Mouse (Mus musculus): ENCODE results near the gene Fam102a. TPM values are rescaled to one million over a fixed set of nuclear protein-coding genes. Genes with fewer than 3 reads are reported as not detected.
A peak's percentile ranks its signal among the peaks of the same experiment; 100 is the strongest.

Gene Fam102a
- polyA plus RNA-seq, 1 experiment from 2014 or later = 11.4 TPM

DNA sequence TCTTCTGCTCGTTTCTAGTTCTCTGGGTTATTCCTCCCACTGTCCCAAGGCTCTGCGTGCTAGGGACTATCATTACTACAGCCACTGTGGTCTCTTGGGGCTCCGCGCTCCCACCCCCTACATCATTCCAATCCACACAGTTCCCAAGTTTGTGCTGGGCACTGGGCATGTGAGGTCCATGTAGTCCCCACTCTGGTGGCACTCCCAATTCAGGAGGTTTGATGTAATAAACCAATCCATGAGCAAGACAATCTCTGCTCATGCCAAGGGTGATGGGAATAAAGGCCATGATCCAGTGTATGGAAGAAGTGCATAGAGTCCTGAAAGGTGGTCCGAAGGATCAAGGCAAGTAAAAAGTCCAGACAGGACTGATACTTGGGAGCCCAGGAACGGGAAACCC, 39.4 kb downstream of the Fam102a start, which contains the start of gene Pip5kl1:
TSS of gene Pip5kl1 (plus strand) at position 301 of the 400 bp plus-strand sequence.
- no peaks in the 10 kb centered on the region for H3K9me3 ChIP-seq (ENCODE audit: control insufficient read depth, low read length)
- DNase-seq (ENCODE audit: low spot score) = no peak
- ATAC-seq (replicated peaks; ENCODE audit: low FRiP score, low TSS enrichment, low read depth) = no peak
- H3K4me1 ChIP-seq (replicated peaks; ENCODE audit: control insufficient read depth, insufficient read depth, low read length) = peaks cover 7% of the 10 kb centered on the region; the same call in 1 of the 2 replicates
- WGBS = 78% methylated on average over 6 of the region's 6 CpGs
- H3K9ac ChIP-seq (ENCODE audit: low read length) = peak within 1 kb of the TSS; percentile 14
- H3K4me2 ChIP-seq (ENCODE audit: low read length) = peak within 1 kb of the TSS; percentile 77
- peak within 1 kb of the TSS; percentile 33 for H3K4me3 ChIP-seq (ENCODE audit: low read depth, low read length)
- H3K36me3 ChIP-seq (ENCODE audit: control insufficient read depth, insufficient read depth, low read length) = peaks cover 7% of the 10 kb centered on the region; the same call in 1 of the 2 replicates
- no peak within 1 kb of the TSS for H3K27ac ChIP-seq (ENCODE audit: low read depth)
- H3K27me3 ChIP-seq (replicated peaks; ENCODE audit: control insufficient read depth, insufficient read depth, low read length) = peaks cover 16% of the 10 kb centered on the region

DNA sequence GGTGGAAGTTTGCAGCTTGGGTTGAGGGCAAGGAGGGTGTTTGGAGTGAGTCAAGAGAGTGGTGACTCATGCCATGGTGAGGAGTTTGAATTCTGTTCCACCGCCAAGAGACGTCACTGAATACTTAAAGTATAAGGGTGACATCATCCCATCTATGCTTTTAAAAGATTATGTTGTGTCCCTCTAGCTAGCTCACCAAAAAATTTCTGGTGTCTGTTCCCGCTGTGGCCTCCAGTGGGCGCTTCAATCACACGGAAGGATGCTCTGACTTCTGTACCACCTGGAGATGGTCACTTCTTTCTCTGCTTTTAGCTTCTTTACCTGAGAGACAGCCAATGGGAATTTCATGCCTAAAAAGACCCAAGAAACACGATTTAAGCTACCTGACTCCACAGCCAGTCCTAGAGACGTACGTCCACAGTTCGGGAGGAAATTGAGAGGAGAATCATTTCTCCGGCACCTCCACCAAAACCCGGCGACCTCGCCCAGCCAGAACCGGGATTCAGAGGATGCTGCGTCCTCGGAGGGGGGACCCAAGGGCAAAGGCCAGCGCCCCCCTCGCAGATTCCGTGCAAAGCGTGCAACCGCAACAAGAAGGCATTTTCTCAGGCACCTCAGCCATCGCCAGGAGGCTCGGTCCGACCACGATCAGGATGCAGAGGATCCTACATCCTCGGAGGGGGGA, 39.9 kb downstream of the Fam102a start:
- 2% methylated on average over 26 of the region's 26 CpGs for WGBS
- peak overlapping the region; percentile 14 for H3K9ac ChIP-seq (ENCODE audit: low read length)
- H3K27ac ChIP-seq (ENCODE audit: low read depth) = no peak overlapping the region
- peak overlapping the region; percentile 33 for H3K4me3 ChIP-seq (ENCODE audit: low read depth, low read length)
- H3K4me1 ChIP-seq (replicated peaks; ENCODE audit: control insufficient read depth, insufficient read depth, low read length) = peaks cover 7% of the 10 kb centered on the region; the same call in 1 of the 2 replicates
- H3K4me2 ChIP-seq (ENCODE audit: low read length) = peak overlapping the region; percentile 77
- peaks cover 21% of the 10 kb centered on the region for H3K27me3 ChIP-seq (replicated peaks; ENCODE audit: control insufficient read depth, insufficient read depth, low read length)
- no peaks in the 10 kb centered on the region for H3K9me3 ChIP-seq (ENCODE audit: control insufficient read depth, low read length)
- ATAC-seq (replicated peaks; ENCODE audit: low FRiP score, low TSS enrichment, low read depth) (no peak), DNase-seq (ENCODE audit: low spot score) (peak; percentile 73)
- H3K36me3 ChIP-seq (ENCODE audit: control insufficient read depth, insufficient read depth, low read length) = peaks cover 7% of the 10 kb centered on the region; the same call in 1 of the 2 replicates

DNA sequence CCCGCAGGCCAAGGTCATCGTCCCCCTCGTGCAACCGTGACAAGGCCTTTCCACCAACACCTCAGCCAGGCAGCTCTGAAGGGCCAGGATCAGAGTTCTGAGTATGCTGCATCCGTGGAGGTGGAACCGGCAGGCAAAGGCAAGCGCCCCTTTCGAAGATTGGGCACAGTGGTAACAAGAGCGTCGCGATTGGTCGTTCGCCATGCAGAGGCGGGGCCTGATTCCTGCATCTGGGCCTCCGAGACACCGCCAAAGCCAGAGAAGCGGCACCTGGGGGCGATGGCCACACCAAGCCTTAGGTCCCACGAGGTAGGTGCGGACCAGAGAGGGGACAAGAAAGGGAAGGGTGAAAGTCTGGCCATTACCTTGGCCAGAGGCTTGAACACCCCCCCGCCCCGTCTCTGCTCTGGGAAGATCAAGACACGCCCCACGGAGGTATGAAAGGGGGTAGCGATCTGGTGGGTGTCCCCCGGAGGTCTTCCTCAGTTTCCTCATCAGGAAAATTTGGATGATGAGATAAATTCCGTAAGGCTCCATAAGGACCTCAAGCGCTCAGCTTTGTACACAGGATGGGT, 40.5 kb downstream of the Fam102a start, which contains the start of gene 9430097D07Rik:
TSS of gene 9430097D07Rik (minus strand) at position 99 of the 575 bp plus-strand sequence.
- 8% methylated on average over 28 of the region's 28 CpGs for WGBS
- Histone ChIP-seq H3K4me3 (ENCODE audit: low read depth, low read length) (peak within 1 kb of the TSS; percentile 33), H3K27me3 (replicated peaks; ENCODE audit: control insufficient read depth, insufficient read depth, low read length) (peaks cover 21% of the 10 kb centered on the region), H3K4me1 (replicated peaks; ENCODE audit: control insufficient read depth, insufficient read depth, low read length) (peaks cover 7% of the 10 kb centered on the region; the same call in 1 of the 2 replicates), H3K4me2 (ENCODE audit: low read length) (peak within 1 kb of the TSS; percentile 77), H3K27ac (ENCODE audit: low read depth) (no peak within 1 kb of the TSS), H3K36me3 (ENCODE audit: control insufficient read depth, insufficient read depth, low read length) (peaks cover 7% of the 10 kb centered on the region; the same call in 1 of the 2 replicates), H3K9ac (ENCODE audit: low read length) (peak within 1 kb of the TSS; percentile 14), H3K9me3 (ENCODE audit: control insufficient read depth, low read length) (no peaks in the 10 kb centered on the region)
- DNase-seq (ENCODE audit: low spot score) = peak; percentile 69
- ATAC-seq (replicated peaks; ENCODE audit: low FRiP score, low TSS enrichment, low read depth) = peak; percentile 33; the same call in 1 of the 2 replicates

DNA sequence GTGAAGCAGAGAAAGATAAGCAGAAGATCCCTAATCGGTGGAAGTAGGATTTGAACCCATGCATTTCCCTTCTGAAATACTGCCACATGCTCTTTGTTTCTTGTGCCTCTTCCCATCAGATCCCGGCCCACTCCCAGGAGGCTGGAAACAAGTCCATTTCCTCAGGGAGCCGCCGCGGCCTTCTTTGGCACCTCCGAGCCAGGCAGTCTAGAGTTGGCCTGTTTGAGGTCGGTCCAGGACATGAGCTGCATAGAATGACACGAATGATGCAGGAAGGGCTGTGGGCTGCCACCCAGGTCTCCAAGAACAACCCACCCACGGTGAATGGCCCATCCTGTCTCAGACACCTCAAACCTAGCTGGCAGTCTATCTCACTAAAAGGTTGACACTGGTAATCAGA, 41.4 kb downstream of the Fam102a start:
- H3K4me3 ChIP-seq (ENCODE audit: low read depth, low read length) = no peak overlapping the region
- WGBS = 90% methylated on average over 9 of the region's 9 CpGs

DNA sequence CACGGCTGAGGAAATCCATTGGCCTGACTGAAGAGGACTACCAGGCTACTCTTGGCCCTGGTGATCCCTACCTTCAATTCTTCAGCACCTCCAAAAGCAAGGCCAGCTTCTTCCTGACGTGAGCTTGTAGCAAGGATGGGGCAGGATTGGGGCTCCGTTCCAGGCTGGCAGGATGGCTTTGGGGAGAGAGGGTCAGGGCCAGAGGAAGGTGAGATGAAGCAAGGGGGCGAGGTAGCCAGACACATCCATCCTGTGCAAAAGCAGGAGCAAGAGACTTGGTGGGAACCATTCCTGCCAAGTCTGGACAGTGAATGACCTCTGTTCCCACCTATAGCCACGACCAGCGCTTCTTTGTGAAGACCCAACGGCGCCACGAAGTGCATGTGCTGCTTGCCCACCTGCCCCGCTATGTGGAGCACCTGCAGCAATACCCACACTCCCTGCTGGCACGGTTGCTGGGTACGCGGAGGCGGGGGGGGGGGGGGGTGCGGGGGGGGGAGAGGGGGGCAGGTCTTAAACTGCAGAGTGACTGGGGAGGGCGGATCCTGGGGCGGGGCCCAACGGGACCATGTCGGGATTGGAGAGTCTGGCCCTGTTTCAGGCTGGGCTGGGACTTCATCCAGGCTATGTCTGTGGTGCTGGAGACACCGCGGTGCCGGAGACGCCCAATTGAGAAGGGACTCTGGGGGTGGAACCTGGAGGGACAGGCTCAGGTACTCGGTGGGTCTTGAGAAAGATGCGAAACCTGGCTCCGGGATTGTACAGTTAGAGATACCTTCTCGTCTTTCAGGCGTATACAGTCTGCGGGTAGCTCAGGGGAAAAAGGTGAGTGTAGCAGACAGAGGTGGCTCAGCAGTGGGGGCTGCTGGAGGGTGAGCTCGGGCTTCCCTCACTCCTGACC, 43.3 kb downstream of the Fam102a start:
- DNase-seq (ENCODE audit: low spot score) (no peak), ATAC-seq (replicated peaks; ENCODE audit: low FRiP score, low TSS enrichment, low read depth) (no peak)
- peaks cover 21% of the 10 kb centered on the region for H3K27me3 ChIP-seq (replicated peaks; ENCODE audit: control insufficient read depth, insufficient read depth, low read length)
- H3K9me3 ChIP-seq (ENCODE audit: control insufficient read depth, low read length) = no peaks in the 10 kb centered on the region
- no peak overlapping the region for H3K27ac ChIP-seq (ENCODE audit: low read depth)
- peaks cover 6% of the 10 kb centered on the region; the same call in 1 of the 2 replicates for H3K4me1 ChIP-seq (replicated peaks; ENCODE audit: control insufficient read depth, insufficient read depth, low read length)
- no peaks in the 10 kb centered on the region for H3K36me3 ChIP-seq (ENCODE audit: control insufficient read depth, insufficient read depth, low read length)
- H3K9ac ChIP-seq (ENCODE audit: low read length) = no peak overlapping the region
- no peak overlapping the region for H3K4me3 ChIP-seq (ENCODE audit: low read depth, low read length)
- no peak overlapping the region for H3K4me2 ChIP-seq (ENCODE audit: low read length)
- WGBS = 43% methylated on average over 25 of the region's 30 CpGs

More for the DNA sequence above, 41.4 kb downstream of the Fam102a start:
- DNase-seq (ENCODE audit: low spot score) (no peak), ATAC-seq (replicated peaks; ENCODE audit: low FRiP score, low TSS enrichment, low read depth) (no peak)
- Histone ChIP-seq H3K9me3 (ENCODE audit: control insufficient read depth, low read length) (no peaks in the 10 kb centered on the region), H3K9ac (ENCODE audit: low read length) (no peak overlapping the region), H3K36me3 (ENCODE audit: control insufficient read depth, insufficient read depth, low read length) (peaks cover 7% of the 10 kb centered on the region; the same call in 1 of the 2 replicates), H3K4me2 (ENCODE audit: low read length) (no peak overlapping the region), H3K27me3 (replicated peaks; ENCODE audit: control insufficient read depth, insufficient read depth, low read length) (peaks cover 21% of the 10 kb centered on the region), H3K27ac (ENCODE audit: low read depth) (no peak overlapping the region), H3K4me1 (replicated peaks; ENCODE audit: control insufficient read depth, insufficient read depth, low read length) (peaks cover 3% of the 10 kb centered on the region; the same call in 1 of the 2 replicates)

DNA sequence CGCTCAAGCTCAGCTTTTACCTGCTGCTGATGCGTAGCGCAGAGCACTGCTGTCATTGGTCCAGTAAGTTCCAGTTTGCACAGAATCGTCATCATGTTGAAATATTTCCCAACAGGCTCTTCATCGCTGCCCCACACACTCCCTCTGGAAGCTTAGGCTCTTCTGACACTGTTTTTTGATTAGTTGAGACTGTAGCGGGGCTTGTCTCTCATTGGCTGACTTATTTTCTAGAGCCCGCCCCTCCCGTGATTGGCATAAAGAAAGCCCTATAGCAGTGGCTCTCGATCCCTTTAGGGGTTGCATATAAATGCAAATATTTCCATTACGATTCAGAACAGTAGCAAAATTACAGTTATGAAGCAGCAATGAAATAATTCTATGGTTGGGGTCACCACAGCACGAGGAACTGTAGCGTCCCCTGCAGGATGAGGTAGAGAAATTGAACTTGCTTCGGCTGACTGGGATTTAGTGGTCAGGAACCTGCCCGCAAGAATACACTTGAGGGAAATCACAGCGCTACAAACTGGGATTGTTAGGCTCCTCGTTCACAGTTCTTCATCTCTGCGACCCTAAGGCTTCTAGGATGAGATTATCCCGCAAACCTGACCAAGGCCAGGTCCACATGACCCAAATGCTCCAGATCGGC, 46.4 kb downstream of the Fam102a start:
- Histone ChIP-seq H3K9ac (ENCODE audit: low read length) (no peak overlapping the region), H3K27ac (ENCODE audit: low read depth) (no peak overlapping the region), H3K4me2 (ENCODE audit: low read length) (peak overlapping the region; percentile 39), H3K4me3 (ENCODE audit: low read depth, low read length) (peak overlapping the region; percentile 20; the same call in 1 of the 2 replicates), H3K27me3 (replicated peaks; ENCODE audit: control insufficient read depth, insufficient read depth, low read length) (peaks cover 21% of the 10 kb centered on the region), H3K9me3 (ENCODE audit: control insufficient read depth, low read length) (no peaks in the 10 kb centered on the region), H3K4me1 (replicated peaks; ENCODE audit: control insufficient read depth, insufficient read depth, low read length) (peaks cover 9% of the 10 kb centered on the region; the same call in 1 of the 2 replicates), H3K36me3 (ENCODE audit: control insufficient read depth, insufficient read depth, low read length) (no peaks in the 10 kb centered on the region)
- DNase-seq (ENCODE audit: low spot score) = peak; percentile 75
- 39% methylated on average over 19 of the region's 19 CpGs for whole genome bisulfite sequencing
- no peak for ATAC-seq (replicated peaks; ENCODE audit: low FRiP score, low TSS enrichment, low read depth)

DNA sequence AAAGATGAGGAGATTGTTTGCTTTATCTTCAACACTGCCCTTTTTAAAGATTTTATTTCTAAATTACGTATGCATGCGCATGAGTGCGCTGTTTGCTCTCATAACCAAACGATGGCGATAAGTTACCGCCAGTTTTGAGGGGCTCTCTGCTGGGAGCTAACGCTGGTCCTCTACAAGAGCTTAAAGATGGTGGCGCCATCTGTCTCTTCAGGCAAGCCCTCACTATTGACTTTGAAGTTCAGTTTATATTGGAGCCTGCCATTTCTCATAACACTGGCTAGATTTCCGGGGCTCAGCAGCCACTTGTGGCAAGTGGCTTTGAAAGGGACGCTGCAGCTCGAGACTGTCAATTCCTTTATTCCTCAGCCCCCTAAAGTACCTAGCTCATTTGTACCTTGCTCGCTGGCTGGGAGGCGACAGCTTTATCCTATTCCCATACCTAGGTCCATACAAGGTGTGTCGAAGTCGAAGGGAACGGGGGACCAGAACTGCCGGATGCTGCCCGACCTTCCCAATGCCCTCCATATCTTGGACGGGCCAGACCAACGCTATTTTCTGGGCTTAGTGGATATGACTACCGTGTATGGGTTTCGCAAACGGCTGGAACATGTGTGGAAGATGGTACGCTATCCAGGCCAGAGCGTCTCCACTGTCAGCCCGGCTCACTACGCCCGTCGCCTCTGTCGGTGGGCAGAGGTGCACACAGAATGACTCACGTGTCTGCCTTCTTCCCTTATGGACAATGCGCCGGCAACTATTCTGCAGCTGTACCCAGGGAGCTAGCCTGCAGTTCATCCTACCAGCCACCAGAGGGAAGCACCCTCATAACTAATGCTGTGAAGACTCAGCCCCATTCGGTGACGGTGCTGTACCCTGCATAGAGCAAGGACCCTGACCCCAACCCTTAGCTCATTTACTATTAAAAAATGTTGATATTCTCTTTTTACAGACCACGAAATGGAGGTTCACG, 48.0 kb downstream of the Fam102a start:
- H3K4me3 ChIP-seq (ENCODE audit: low read depth, low read length) = peak overlapping the region; percentile 20; the same call in 1 of the 2 replicates
- H3K4me2 ChIP-seq (ENCODE audit: low read length) = peak overlapping the region; percentile 59
- WGBS = 12% methylated on average over 37 of the region's 37 CpGs
- peaks cover 17% of the 10 kb centered on the region for H3K4me1 ChIP-seq (replicated peaks; ENCODE audit: control insufficient read depth, insufficient read depth, low read length)
- H3K9ac ChIP-seq (ENCODE audit: low read length) = peak overlapping the region; percentile 4; the same call in 1 of the 2 replicates
- peak; percentile 56 for ATAC-seq (replicated peaks; ENCODE audit: low FRiP score, low TSS enrichment, low read depth)
- peak; percentile 87 for DNase-seq (ENCODE audit: low spot score)
- H3K9me3 ChIP-seq (ENCODE audit: control insufficient read depth, low read length) = no peaks in the 10 kb centered on the region
- H3K27me3 ChIP-seq (replicated peaks; ENCODE audit: control insufficient read depth, insufficient read depth, low read length) = peaks cover 16% of the 10 kb centered on the region
- H3K36me3 ChIP-seq (ENCODE audit: control insufficient read depth, insufficient read depth, low read length) = no peaks in the 10 kb centered on the region
- H3K27ac ChIP-seq (ENCODE audit: low read depth) = no peak overlapping the region

Measured in intestine, embryonic 14.5 days (tissue).